Mouse (Mus musculus) liver, embryonic 14.5 days (tissue): ENCODE results near the gene Parp11. TPM values are rescaled to one million over a fixed set of nuclear protein-coding genes. Genes with fewer than 3 reads are reported as not detected.

ENCODE experiments used
- ATAC-seq: fragments of 200-750 bp; cut with Nextera tagmentation; 2 replicates; pipeline ENCODE4 v1.8.0; 2017; ENCODE audit warnings: moderate number of reproducible peaks, mild to moderate bottlenecking, moderate library complexity; ENCODE audit not compliant: insufficient read depth
- DNase-seq, 3 experiments: peaks; one replicate each; pipeline ENCODE4 v3.0.0-alpha.2; 2012 to 2013; ENCODE audit warnings: low read depth in 3 of 3, low spot score in 3 of 3
- H3K27ac ChIP-seq: fragments of 300-500 bp; sonication (generic); 2 replicates; pipeline ENCODE4 v1.5.1; 2014; ENCODE audit warnings: moderate library complexity, mild to moderate bottlenecking, control low read depth, inconsistent platforms
- H3K27me3 ChIP-seq: fragments of 300-500 bp; sonication (generic); 2 replicates; pipeline ENCODE4 v1.6.1; 2014; ENCODE audit warnings: mild to moderate bottlenecking, low read length, moderate library complexity; ENCODE audit not compliant: control insufficient read depth, insufficient read depth
- H3K36me3 ChIP-seq: fragments of 300-500 bp; sonication (generic); replicated peaks from 2 replicates; pipeline ENCODE4 v1.6.1; 2014; ENCODE audit warnings: low read depth; ENCODE audit not compliant: control insufficient read depth, insufficient read depth
- H3K4me1 ChIP-seq, 2 experiments: fragments of 200-500 bp in 1 of 2; fragments of 300-500 bp in 1 of 2; sonication (generic) in 1 of 2; replicated peaks; 2 replicates each; pipeline ENCODE4 v1.6.1; 2012 to 2014; ENCODE audit warnings: antibody characterized with exemption in 1 of 2, inconsistent platforms in 1 of 2, low read length in 1 of 2; ENCODE audit not compliant: control insufficient read depth in 2 of 2, insufficient read depth in 2 of 2
- H3K4me2 ChIP-seq: fragments of 300-500 bp; sonication (generic); 2 replicates; pipeline ENCODE4 v1.6.1; 2014; ENCODE audit warnings: low read depth, mild to moderate bottlenecking, control low read depth, moderate library complexity
- H3K4me3 ChIP-seq, 2 experiments: fragments of 200-500 bp in 1 of 2; fragments of 300-500 bp in 1 of 2; sonication (generic) in 1 of 2; 2 replicates each; pipeline ENCODE4 v1.5.1; 2012 to 2014; ENCODE audit warnings: low read depth in 2 of 2, low read length in 2 of 2, mild to moderate bottlenecking in 2 of 2, control low read depth in 1 of 2, inconsistent platforms in 1 of 2, moderate library complexity in 1 of 2; ENCODE audit not compliant: insufficient read depth in 1 of 2
- H3K9ac ChIP-seq: fragments of 300-500 bp; sonication (generic); replicated peaks from 2 replicates; pipeline ENCODE4 v1.6.1; 2014; ENCODE audit warnings: mild to moderate bottlenecking, control low read depth, moderate library complexity
- H3K9me3 ChIP-seq: fragments of 300-500 bp; sonication (generic); 2 replicates; pipeline ENCODE4 v1.6.1; 2016; ENCODE audit warnings: low read length, mixed read lengths; ENCODE audit not compliant: control insufficient read depth
- CTCF ChIP-seq: IDR thresholded peaks from 2 replicates; pipeline ENCODE4 v1.5.1; 2016; ENCODE audit warnings: antibody characterized with exemption, low read depth, control low read depth
- EP300 ChIP-seq: IDR thresholded peaks from 2 replicates; pipeline ENCODE4 v1.6.1; 2016; ENCODE audit warnings: antibody characterized with exemption, low read depth
- WGBS: fragments of 180-500 bp; shearing (Covaris S2); extraction: QIAGEN DNeasy Blood & Tissue Kit; methylation state at CpG from one replicate; pipeline ENCODE4 v1.1.7; 2014; ENCODE audit not compliant: insufficient replicate concordance; 5-methylcytosine and 5-hydroxymethylcytosine counted together
- polyA plus RNA-seq, 2 experiments: library from polyadenylated mRNA; depleted of rRNA in 1 of 2; stranded (reverse) in 1 of 2; unstranded in 1 of 2; fragments of >200 nt; fragmentation: Nextera tagmentation in 1 of 2; extraction: Ambion mirVana in 1 of 2; gene quantifications; 2 replicates each; pipeline versions ENCODE4 v1.2.1 to v1.2.3; 2012 to 2014

The Parp11 gene
- polyA plus RNA-seq, 2 experiments: 5.0 to 5.7 TPM

DNA sequence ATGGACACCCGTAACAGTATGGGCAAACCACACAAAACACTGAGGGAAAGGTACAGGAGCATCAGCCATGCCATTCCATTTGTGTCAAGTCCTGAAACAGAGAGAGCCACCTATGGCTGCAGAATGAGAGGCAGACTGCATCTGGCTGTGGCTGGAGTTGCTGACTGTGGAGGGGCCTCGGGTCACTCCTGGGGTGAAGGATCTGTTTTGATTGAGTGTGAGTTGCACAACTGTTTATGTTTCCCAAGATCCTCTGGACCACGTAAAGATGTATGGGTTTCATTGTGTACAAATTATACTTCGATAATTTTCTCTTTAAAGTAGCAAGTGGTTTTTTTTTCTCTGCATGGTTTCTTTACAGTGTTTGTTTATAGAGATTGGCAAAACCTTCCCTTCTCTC, 93.9 kb downstream of the Parp11 start:
- H3K36me3 ChIP-seq: no peaks in the 10 kb centered on the region
- WGBS: 42% methylated on average over 4 of the region's 4 CpGs
- TF ChIP-seq CTCF: no peak
- no peak for TF ChIP-seq EP300
- no peaks in the 10 kb centered on the region for H3K4me1 ChIP-seq
- H3K27ac ChIP-seq: no peak overlapping the region
- no peak overlapping the region for H3K9ac ChIP-seq
- no peak for DNase-seq
- no peak for ATAC-seq
- no peak overlapping the region for H3K4me3 ChIP-seq
- H3K4me2 ChIP-seq: no peak overlapping the region
- no peaks in the 10 kb centered on the region for H3K27me3 ChIP-seq
- H3K9me3 ChIP-seq: no peaks in the 10 kb centered on the region

GRCm38 (mm10) chr6:127541617-127542374, 95.2 kb downstream of the Parp11 start:
- DNase-seq (peak in 2 of 3 experiments; percentile 31 to 37), ATAC-seq (no peak)
- TF ChIP-seq EP300 (no peak), CTCF (peak; percentile 76)
- H3K36me3 ChIP-seq: no peaks in the 10 kb centered on the region
- H3K9ac ChIP-seq: no peak overlapping the region
- 30% methylated on average over 18 of the region's 18 CpGs for WGBS
- no peak overlapping the region for H3K4me3 ChIP-seq
- H3K27me3 ChIP-seq: no peaks in the 10 kb centered on the region
- no peak overlapping the region for H3K4me2 ChIP-seq
- no peaks in the 10 kb centered on the region for H3K4me1 ChIP-seq
- no peaks in the 10 kb centered on the region for H3K9me3 ChIP-seq
- H3K27ac ChIP-seq: no peak overlapping the region

Other genes with a start within 250 kb of the Parp11 start
- 0.30 and 0.35 TPM in 2 replicates for gene Cracr2a, start 114.5 kb downstream of the Parp11 start, polyA plus RNA-seq (2012; rRNA removed)
- gene Cracr2a, start 114.5 kb downstream of the Parp11 start, polyA plus RNA-seq (2014; fragmentation: Nextera tagmentation; extraction: Ambion mirVana): 0.51 and 0.57 TPM in 2 replicates